Mouse (Mus musculus) layer of hippocampus, adult 6 months (tissue): ENCODE results near the gene Lgals9. TPM values are rescaled to one million over a fixed set of nuclear protein-coding genes. Genes with fewer than 3 reads are reported as not detected.

Source experiments
- long read RNA-seq, 2 experiments: library from polyadenylated mRNA; unstranded; transcript quantifications; one replicate each; pipeline ENCODE4 v2.0.0; 2019 to 2020
- polyA plus RNA-seq: library from polyadenylated mRNA; unstranded; fragments of <200 nt; fragmentation: Nextera tagmentation; gene quantifications from 2 replicates; pipeline ENCODE4 v1.2.3, GENCODE M21; 2021

Gene Lgals9
- 10.7 and 11.1 TPM in 2 replicates for polyA plus RNA-seq
- long read RNA-seq, experiment 1, transcript Lgals9-202 (10 exons, 1,520 nt) = major isoform, 8 of 9 reads
- long read RNA-seq, experiment 1, partial matches to known transcripts = 0 of 9 reads
- long read RNA-seq, experiment 1, other reads (novel, unspliced or antisense) = 1 of 9 reads
- long read RNA-seq, experiment 2, transcript Lgals9-202 (10 exons, 1,520 nt) = major isoform, 8 of 10 reads
- long read RNA-seq, experiment 2, partial matches to known transcripts = 1 of 10 reads
- long read RNA-seq, experiment 2, other reads (novel, unspliced or antisense) = 1 of 10 reads

DNA sequence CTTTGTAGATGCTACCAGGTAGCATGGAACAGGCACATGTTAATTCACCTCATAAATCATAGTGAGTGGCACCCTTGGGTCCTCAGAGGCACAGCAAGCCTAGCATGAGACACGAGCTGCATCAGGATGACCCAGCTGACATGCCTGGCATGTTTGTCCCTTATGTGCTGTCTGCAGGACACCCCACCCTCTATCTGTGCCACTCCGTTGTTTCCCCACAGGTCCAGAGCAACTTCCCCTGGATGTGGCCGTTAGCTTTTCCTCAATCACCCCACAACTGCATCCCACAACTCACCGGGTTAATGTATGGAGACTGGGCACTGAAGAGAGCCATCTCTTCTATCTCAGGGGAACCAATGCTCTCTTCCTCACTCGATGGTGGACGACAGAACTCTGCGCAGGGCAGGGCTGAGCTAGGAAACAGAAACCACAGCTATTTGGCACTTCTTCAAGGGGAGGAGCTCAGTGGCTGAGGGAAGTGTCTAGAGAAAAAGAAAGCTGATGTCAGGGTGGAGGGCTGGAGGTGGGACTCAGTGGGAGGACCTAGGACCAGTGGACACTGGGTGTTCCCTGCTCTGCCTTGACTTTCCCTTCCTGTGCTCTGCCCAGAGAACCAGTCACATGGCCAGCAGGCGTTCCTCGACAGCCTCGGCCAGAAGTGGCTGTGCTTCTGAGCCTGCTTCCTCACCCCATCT lies at the start of gene Lgals9:
TSS of gene Lgals9 (minus strand) at position 464 of the 695 bp plus-strand sequence.

GRCm38 (mm10) chr11:78920411-78920939 lies 64.3 kb downstream of the Lgals9 start, which contains the start of gene Nos2:
Gene Nos2, plus strand, starts transcription at chr11:78920787.

Other genes starting within 250 kb of the Lgals9 start
- gene Ccnq, start 233.2 kb downstream of the Lgals9 start, polyA plus RNA-seq = 62.4 and 67.1 TPM in 2 replicates
- 23.9 and 27.7 TPM in 2 replicates for gene Lyrm9, start 158.4 kb downstream of the Lgals9 start, polyA plus RNA-seq
- gene Nos2, start 64.2 kb downstream of the Lgals9 start, polyA plus RNA-seq = 0.08 and 0.21 TPM in 2 replicates
- 7.2 and 8.7 TPM in 2 replicates for gene Ksr1, start 161.5 kb upstream of the Lgals9 start, polyA plus RNA-seq